Mouse (Mus musculus): Measurements from ENCODE around the gene Ifi27l2b. TPM values are rescaled to one million over a fixed set of nuclear protein-coding genes. Genes with fewer than 3 reads are reported as not detected.

Ifi27l2b gene
- total RNA-seq, 2 experiments from 2014 or later: not detected

GRCm38 (mm10) chr12:103437601-103438000, 19.4 kb downstream of the Ifi27l2b start:
- DNase-seq (ENCODE audit: low spot score in 2 of 2): no peak

- DNase-seq (ENCODE audit: low spot score in 2 of 2): no peak
Measured at GRCm38 (mm10) chr12:103434861-103435260, 22.2 kb downstream of the Ifi27l2b start.

GRCm38 (mm10) chr12:103433986-103434731, 22.9 kb downstream of the Ifi27l2b start, which contains the start of gene Ifi27:
Ifi27 (plus strand) TSS chr12:103434211.
- DNase-seq (ENCODE audit: low spot score in 2 of 2): no peak

- no peak for DNase-seq (ENCODE audit: low spot score in 2 of 2)
Measured at GRCm38 (mm10) chr12:103433430-103433829, 23.6 kb downstream of the Ifi27l2b start.

GRCm38 (mm10) chr12:103426710-103427109, 30.3 kb downstream of the Ifi27l2b start:
- DNase-seq (ENCODE audit: low spot score in 2 of 2): no peak

- peak; percentile 96 to 97 for DNase-seq (ENCODE audit: low spot score in 2 of 2)
Measured at GRCm38 (mm10) chr12:103425729-103426470, 31.1 kb downstream of the Ifi27l2b start, which contains the start of gene Ddx24. Ddx24 (minus strand) TSS chr12:103425830.

- DNase-seq (ENCODE audit: low spot score in 2 of 2): no peak
Measured at GRCm38 (mm10) chr12:103425016-103425728, 31.9 kb downstream of the Ifi27l2b start.

GRCm38 (mm10) chr12:103408144-103408543, 48.9 kb downstream of the Ifi27l2b start:
- DNase-seq (ENCODE audit: low spot score in 2 of 2): peak in 1 of 2 experiments; percentile 22

- no peak for DNase-seq (ENCODE audit: low spot score in 2 of 2)
Measured at GRCm38 (mm10) chr12:103407720-103408119, 49.3 kb downstream of the Ifi27l2b start, which contains the start of gene 9330161L09Rik. 9330161L09Rik (minus strand) TSS chr12:103407820.

GRCm38 (mm10) chr12:103404131-103404530, 52.9 kb downstream of the Ifi27l2b start:
- DNase-seq (ENCODE audit: low spot score in 2 of 2): no peak

Other genes starting within 250 kb of the Ifi27l2b start
- 1 to 10 TPM; 1.0 to 1.9 TPM for gene Prima1, start 215.1 kb downstream of the Ifi27l2b start, total RNA-seq (2021)
- 1 to 10 TPM; 3.4 to 4.1 TPM for gene Fam181a, start 146.2 kb downstream of the Ifi27l2b start, total RNA-seq (2021)
- 1 to 10 TPM; 1.8 to 2.6 TPM for gene Asb2, start 101.2 kb downstream of the Ifi27l2b start, total RNA-seq (2021)
- 10 to 100 TPM; 32.5 to 33.5 TPM for gene Otub2, start 68.5 kb downstream of the Ifi27l2b start, total RNA-seq (2021)
- 1 to 10 TPM; 2.5 to 2.8 TPM for gene 9330161L09Rik, start 49.4 kb downstream of the Ifi27l2b start, total RNA-seq (2021)
- 100 to 1,000 TPM; 163 to 172 TPM for gene Ddx24, start 31.4 kb downstream of the Ifi27l2b start, total RNA-seq (2021)
- gene Ifi27, start 23.0 kb downstream of the Ifi27l2b start, total RNA-seq (2021): 10 to 100 TPM; 41.7 to 46.5 TPM
- 1 to 10 TPM; 3.9 to 4.0 TPM for gene Ifi27l2a, start 13.5 kb downstream of the Ifi27l2b start, total RNA-seq (2021)
- gene Ppp4r4, start 75.1 kb upstream of the Ifi27l2b start, total RNA-seq (2021): 10 to 100 TPM; 25.3 to 27.0 TPM
- gene Serpina10, start 174.2 kb upstream of the Ifi27l2b start, total RNA-seq (2021): not detected
- not detected for gene Serpina6, start 200.0 kb upstream of the Ifi27l2b start, total RNA-seq (2021)
- gene Serpina16, start 218.9 kb upstream of the Ifi27l2b start, total RNA-seq (2021): not detected
- gene Serpina1f, start 238.3 kb upstream of the Ifi27l2b start, total RNA-seq (2021): not detected

Data from layer of hippocampus, postnatal 10 days (tissue).